Mouse (Mus musculus) layer of hippocampus, postnatal 14 days (tissue): Measurements from ENCODE around the gene B3gat2. TPM values are rescaled to one million over a fixed set of nuclear protein-coding genes. Genes with fewer than 3 reads are reported as not detected.

ENCODE experiments used
- total RNA-seq, 2 experiments: library from RNA; stranded (reverse); gene quantifications; 2 replicates each; pipeline ENCODE4 v1.2.3; 2021

B3gat2 gene
- total RNA-seq, 2 experiments from 2014 or later: 17.7 to 20.0 TPM

Other genes starting within 250 kb of the B3gat2 start
- gene Smap1, start 160.6 kb downstream of the B3gat2 start, total RNA-seq: 100 to 1,000 TPM; 171 to 174 TPM
- 10 to 100 TPM; 49.7 to 54.6 TPM for gene Sdhaf4, start 243.9 kb downstream of the B3gat2 start, total RNA-seq